Comparison of ENCODE assay signal across 9 mouse cellular contexts in genomic region chr9:47829846-47830245, GRCm38 (mm10).
"Had no signal": no experiment of that assay in that cellular context is flagged by ENCODE, and none has a peak within 500 bp of the region (broad histone marks: within the 10 kb centered on the region; RNA-seq: fewer than 3 reads in every experiment).

No protein-coding gene starts in this region.

- H3K4me3 ChIP-seq: liver, embryonic 13.5 days; stomach, embryonic 15.5 days had no signal

- H3K9me3 ChIP-seq: liver, embryonic 13.5 days; stomach, embryonic 15.5 days had no signal

- DNase-seq: kidney, adult 11 months; kidney, postnatal 14 days; liver; liver, embryonic 13.5 days; liver, postnatal 0 days; right cerebral cortex, postnatal 14 days; thymus, adult 2 months; thymus, postnatal 25 days had no signal

- H3K27ac ChIP-seq: liver, embryonic 13.5 days; stomach, embryonic 15.5 days had no signal

- H3K36me3 ChIP-seq: liver, embryonic 13.5 days; stomach, embryonic 15.5 days had no signal

- H3K4me1 ChIP-seq: liver, embryonic 13.5 days; stomach, embryonic 15.5 days had no signal

- ATAC-seq: liver, postnatal 0 days had no signal

- H3K4me2 ChIP-seq: liver, embryonic 13.5 days had no signal

- H3K27me3 ChIP-seq: liver, embryonic 13.5 days; stomach, embryonic 15.5 days had no signal

- H3K9ac ChIP-seq: liver, embryonic 13.5 days; liver, postnatal 0 days; stomach, embryonic 15.5 days had no signal
